Mouse (Mus musculus) small intestine, adult 2 months (tissue): ENCODE results near the gene 6030468B19Rik.

Source experiments
- CTCF ChIP-seq: fragments of 200-500 bp; IDR thresholded peaks from 2 replicates; pipeline ENCODE4 v1.5.1; 2012; ENCODE audit warnings: low read depth, mild to moderate bottlenecking, control low read depth, inconsistent platforms, low read length, moderate library complexity, mixed read lengths; ENCODE audit not compliant: insufficient replicate concordance, insufficient read length; ENCODE audit errors: extremely low read depth
- POLR2A ChIP-seq: fragments of 200-500 bp; IDR thresholded peaks from 2 replicates; pipeline ENCODE4 v1.6.1; 2012; ENCODE audit warnings: low read depth, mild to moderate bottlenecking, control low read depth, inconsistent platforms, low read length, moderate library complexity

GRCm38 (mm10) chr11:117826164-117826563 lies 28.7 kb downstream of the 6030468B19Rik start:
- TF ChIP-seq POLR2A (no peak), CTCF (no peak)
